Mouse (Mus musculus): ENCODE results near the gene Spocd1.

Spocd1 gene

GRCm38 (mm10) chr4:129918464-129918863 is 10.6 kb upstream of the Spocd1 start:
- no peak for DNase-seq (ENCODE audit: low spot score)

- no peak for DNase-seq (ENCODE audit: low spot score)
These were observed 10.1 kb upstream of the Spocd1 start for GRCm38 (mm10) chr4:129918901-129919300.

GRCm38 (mm10) chr4:129920542-129921313 is 8.3 kb upstream of the Spocd1 start:
- no peak for DNase-seq (ENCODE audit: low spot score)

- no peak for DNase-seq (ENCODE audit: low spot score)
These were observed 7.8 kb upstream of the Spocd1 start for GRCm38 (mm10) chr4:129921314-129921587.

- DNase-seq (ENCODE audit: low spot score), result no peak
These were observed 4.9 kb upstream of the Spocd1 start for GRCm38 (mm10) chr4:129924143-129924542.

GRCm38 (mm10) chr4:129924694-129925093 is 4.4 kb upstream of the Spocd1 start:
- no peak for DNase-seq (ENCODE audit: low spot score)

GRCm38 (mm10) chr4:129926544-129926943 is 2.5 kb upstream of the Spocd1 start:
- DNase-seq (ENCODE audit: low spot score), result no peak

GRCm38 (mm10) chr4:129927091-129927490 is 2.0 kb upstream of the Spocd1 start:
- no peak for DNase-seq (ENCODE audit: low spot score)

- DNase-seq (ENCODE audit: low spot score), result peak; percentile 67
These were observed 811 bp upstream of the Spocd1 start for GRCm38 (mm10) chr4:129928124-129928751.

GRCm38 (mm10) chr4:129933696-129934095 is 4.6 kb downstream of the Spocd1 start:
- DNase-seq (ENCODE audit: low spot score), result no peak

DNA sequence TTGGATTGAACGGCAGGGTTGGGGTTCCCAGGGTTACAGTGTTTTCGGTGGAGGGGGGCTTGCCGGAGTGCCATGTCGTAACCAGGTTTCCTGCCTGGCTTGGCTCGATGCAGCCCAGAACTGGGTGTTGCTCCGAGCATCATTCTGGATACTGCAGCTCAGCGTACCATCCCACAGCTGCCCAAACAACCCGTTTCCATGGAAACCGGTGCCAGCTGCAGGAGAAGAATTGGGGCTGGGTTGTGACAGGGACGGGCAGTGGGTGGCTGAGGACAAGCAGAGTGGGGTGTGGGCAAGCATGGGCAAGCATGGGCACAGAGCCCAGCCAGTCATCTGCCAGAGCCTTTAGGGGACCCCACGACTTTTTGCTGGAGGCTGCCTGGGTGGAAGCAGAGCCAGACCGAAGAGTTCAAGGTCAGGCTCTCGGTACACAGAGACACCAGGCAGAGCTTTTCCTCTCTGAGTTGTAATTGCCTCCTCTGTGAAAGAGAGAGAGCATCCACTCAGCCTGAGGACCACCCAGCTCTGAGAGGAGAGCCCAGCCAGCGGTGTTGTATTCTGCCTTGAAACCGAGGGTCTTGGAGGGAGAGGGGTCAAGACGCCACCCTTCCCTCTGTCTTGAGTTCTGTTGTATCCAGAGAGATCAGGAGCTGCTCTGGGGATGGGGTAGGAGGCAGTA is 5.3 kb downstream of the Spocd1 start:
- no peak for DNase-seq (ENCODE audit: low spot score)

DNA sequence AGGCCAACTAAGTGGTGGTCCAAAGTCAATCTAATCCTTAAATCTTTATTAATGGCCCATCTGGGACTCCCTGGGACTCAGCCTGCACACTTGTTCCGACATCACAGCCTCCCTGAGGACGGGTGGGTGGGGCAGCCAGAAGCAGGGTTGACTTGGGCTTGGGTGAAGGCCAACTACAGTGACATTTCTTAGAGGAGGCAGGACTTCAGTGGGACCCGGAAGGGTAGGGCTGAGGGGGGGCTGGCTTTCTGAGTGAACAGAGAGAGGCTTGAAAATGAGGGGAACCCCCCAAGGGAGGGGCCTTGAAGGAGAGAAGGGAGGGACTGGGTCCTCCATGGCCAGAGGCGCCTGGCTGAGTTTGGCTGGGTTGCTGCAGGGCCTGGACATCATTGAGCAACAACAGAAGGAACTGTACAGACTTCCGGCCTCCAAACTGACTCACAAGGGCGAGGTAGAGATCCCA is 22.3 kb downstream of the Spocd1 start:
- no peak for DNase-seq (ENCODE audit: low spot score)

DNA sequence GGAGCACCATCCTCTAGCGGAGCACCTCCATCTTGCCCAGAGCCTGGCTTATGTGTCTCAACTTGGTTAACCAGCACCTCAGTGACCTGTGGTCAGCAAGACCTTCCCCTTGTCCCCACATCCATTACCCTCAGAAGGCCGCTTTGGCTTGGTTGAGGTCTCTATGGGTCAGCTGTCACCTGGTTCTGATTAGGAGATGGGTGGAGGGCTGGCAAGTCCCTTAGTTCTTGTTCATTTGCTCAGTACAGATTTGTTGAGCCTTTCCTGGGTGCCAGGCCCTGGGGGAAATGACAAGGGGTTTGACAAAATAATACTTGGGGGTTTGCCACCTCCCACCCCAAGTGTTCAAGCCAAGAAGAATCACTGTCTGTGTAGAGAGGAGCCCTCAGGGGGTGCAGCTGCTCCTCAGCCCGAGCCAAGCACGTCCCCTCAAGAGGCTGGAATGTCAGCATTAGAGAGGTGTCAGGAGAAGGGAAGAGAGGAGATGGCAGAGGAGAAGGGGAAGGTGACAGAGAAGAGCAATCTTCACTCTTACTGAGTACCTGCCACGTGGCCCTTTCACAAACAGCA is 23.3 kb downstream of the Spocd1 start:
- no peak for DNase-seq (ENCODE audit: low spot score)

GRCm38 (mm10) chr4:129954527-129954926 is 25.5 kb downstream of the Spocd1 start:
- DNase-seq (ENCODE audit: low spot score), result no peak

GRCm38 (mm10) chr4:129960180-129960944 is 31.3 kb downstream of the Spocd1 start:
- no peak for DNase-seq (ENCODE audit: low spot score)

GRCm38 (mm10) chr4:129965294-129965693 is 36.2 kb downstream of the Spocd1 start:
- DNase-seq (ENCODE audit: low spot score), result no peak

- no peak for DNase-seq (ENCODE audit: low spot score)
These were observed 37.2 kb downstream of the Spocd1 start for GRCm38 (mm10) chr4:129966201-129966600.

GRCm38 (mm10) chr4:129967024-129968014 is 38.3 kb downstream of the Spocd1 start:
- no peak for DNase-seq (ENCODE audit: low spot score)

GRCm38 (mm10) chr4:129970168-129970567 is 41.1 kb downstream of the Spocd1 start:
- DNase-seq (ENCODE audit: low spot score), result no peak

DNA sequence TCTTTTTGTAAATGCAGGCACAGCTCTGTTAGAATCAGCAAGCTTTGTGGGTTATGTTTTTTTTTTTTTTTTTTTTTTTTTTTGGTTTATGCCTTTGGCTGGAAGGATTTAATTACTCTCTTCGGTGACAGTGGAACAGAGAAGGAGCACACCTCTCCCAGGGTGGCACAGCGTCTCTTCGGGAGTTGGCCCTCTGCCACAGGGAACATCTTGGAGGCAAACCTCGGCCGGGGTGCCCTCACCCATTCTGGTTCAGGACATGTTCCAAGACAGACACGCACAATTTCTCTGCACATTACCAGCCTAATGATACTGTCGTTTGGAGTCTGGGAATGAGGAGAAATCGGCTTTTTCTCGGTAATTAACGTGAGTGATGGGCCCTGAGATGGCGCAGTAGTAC is 41.8 kb downstream of the Spocd1 start:
- DNase-seq (ENCODE audit: low spot score), result no peak

DNA sequence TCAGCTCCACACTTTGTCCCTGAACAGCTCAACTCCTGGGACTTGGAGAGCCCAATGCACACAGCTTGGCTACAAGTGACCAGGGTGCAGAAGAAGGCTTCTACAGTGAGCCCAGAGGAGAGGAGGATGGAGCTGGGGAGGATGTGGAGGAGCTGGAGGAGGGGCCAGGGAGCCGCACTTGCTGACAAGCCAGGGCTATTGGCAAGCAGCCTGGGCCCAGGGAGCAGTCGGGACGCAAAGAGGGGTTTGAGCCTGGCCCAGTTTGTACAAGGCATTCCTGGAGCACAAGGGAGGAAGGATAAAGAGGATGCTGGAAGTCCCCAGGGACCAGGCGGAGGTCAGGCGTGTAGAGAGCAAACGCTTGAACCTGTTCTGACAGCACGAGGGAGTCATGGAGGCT is 42.9 kb downstream of the Spocd1 start:
- DNase-seq (ENCODE audit: low spot score), result no peak
